Mouse (Mus musculus): ENCODE measurements at regions not wholly inside any gene's neighbourhood (a gene's known extent, or its start where the extent isn't known, plus 50 kb on each side); places are given as distances from the start of the nearest gene placed in this dataset.
"Not testable (repeated sequence)": the region's sequence is repeated elsewhere in the genome, so short reads cannot be mapped to it uniquely, and the experiment has no call there.

DNA sequence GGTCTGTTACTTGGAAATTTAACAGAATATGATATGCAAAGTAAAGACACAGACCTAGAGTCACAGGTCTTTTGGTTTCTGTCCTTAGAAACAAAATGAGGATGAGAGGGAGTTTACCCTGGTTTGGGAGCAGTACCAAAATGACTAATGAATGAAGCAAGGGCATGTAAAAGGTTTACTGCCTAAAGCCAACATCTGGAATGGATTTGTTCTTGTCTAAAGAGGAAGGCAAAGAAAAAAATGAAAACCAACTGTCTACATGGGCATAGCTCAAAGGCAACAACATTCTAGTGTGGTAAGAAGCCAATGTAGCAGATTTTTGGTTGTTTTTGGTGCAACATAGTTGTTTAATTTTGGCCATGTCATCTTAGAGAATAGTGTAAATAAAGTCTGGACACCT lies 203.5 kb upstream of the Diaph2 start:
- CTCF ChIA-PET = no interaction called here
- POLR2A ChIA-PET = no interaction called here

DNA sequence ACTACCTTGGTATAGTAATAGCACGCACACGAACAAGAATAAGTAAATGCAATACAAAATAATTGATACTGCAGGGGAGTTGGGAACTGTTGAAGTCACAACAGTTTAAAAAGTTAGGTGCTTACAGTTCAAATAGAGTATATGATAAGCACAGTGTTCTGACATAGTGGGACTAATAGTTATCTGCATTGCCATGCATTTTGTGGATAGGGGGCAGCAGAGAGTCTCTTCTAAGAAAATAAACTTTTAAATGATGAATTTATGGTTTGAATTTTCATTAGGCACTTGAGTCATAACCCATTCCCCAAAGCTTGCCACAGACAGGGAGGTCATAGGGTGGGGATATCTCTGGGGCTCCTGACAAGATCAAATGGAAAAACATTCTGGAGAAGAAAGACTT lies 201.9 kb upstream of the Diaph2 start:
- ChIA-PET CTCF (interaction anchor here in 1 of 4 experiments (0.7 kb wide), 1 partner anchor 26 kb away, joined by 5 read pairs; no protein-coding TSS in a partner anchor), POLR2A (no interaction called here)

- CTCF ChIA-PET = no interaction called here
- POLR2A ChIA-PET = no interaction called here
Measured at GRCm38 (mm10) chrX:129556001-129556400, 193.5 kb upstream of the Diaph2 start.

DNA sequence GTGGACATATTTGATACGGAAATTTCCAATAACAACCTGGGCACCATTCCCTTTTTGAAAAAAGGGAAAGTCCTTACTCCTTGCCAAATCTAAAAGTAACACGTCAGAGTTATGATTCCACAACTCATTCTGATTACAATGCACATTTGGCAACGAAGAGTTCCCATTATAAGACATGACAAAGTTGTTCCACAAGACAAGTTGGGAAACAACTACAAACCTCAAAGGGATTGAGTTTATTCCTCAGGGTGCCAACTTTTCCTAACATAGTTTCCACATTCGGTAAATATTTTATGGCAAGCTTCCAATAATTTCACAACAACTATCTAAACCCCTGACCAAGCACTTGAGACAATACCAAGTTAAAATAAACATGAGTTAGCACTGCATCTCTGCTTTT lies 150.1 kb upstream of the Diaph2 start:
- CTCF ChIA-PET = no interaction called here
- POLR2A ChIA-PET = no interaction called here

- POLR2A ChIA-PET = no interaction called here
- CTCF ChIA-PET = no interaction called here
Measured at GRCm38 (mm10) chrX:129607842-129608241, 141.7 kb upstream of the Diaph2 start.

- POLR2A ChIA-PET, CTCF ChIA-PET: not testable (repeated sequence)
Measured at GRCm38 (mm10) chrX:129611500-129611899, 138.0 kb upstream of the Diaph2 start.

GRCm38 (mm10) chrX:129637016-129637415 lies 112.5 kb upstream of the Diaph2 start:
- ChIA-PET POLR2A (no interaction called here), CTCF (no interaction called here)

DNA sequence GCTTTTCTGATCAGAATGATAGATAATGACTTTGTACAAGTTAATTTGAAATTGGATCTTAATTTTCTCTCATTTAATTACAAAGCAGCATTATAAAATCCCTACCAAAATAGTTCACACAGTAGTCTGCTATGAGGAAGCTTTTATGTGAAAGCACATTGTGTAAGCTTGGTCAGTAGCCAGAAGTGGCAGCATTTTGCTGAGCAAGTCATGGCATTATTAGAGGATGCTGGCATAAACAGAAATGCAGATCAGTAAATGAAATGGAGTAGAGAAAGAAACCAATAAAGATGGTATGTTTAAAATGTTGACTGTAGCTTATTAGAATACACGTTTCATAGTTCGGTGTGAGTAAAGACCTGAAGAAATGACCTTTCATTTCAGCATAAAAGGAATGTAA lies 104.4 kb upstream of the Diaph2 start:
- POLR2A ChIA-PET = no interaction called here
- CTCF ChIA-PET = no interaction called here

DNA sequence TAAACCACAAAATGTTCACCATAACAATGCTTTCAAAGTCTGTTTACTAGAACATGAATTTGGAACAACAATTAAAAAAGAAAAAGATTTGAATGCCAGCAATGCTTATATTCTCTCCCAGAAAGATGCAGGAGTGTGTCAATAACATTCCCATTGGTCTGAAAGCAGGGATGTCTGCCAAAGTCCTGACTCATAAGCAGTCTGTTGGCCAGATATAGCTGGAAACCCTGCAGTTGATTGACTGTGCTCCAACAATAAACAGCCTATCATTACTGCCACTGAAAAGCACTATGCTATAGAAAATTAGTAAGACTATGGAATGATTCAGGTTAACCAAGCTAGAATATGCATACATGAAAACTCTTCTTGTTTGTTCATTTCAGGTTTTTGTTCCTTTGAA lies 92.6 kb upstream of the Diaph2 start:
- ChIA-PET CTCF (no interaction called here), POLR2A (no interaction called here)

DNA sequence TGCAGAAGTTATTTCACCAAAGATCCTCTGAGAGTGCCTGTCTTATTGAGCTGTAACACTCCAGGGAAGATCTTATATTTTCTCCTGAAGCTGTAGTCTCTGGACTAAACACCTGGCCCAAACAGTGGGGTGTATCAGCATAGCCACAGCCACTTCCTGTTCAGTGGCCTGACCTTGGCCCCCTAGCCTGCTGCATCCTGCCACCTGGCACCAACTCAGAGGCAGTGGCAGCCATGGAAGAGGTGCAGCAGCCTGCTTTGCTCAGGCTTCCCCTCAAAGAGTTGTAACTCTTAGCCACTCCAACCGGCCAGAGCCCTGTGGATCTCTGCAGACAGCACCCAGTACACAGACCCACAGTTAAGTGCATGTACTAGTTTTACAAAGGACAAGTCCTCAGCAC lies 58.9 kb upstream of the Diaph2 start:
- ChIA-PET CTCF (no interaction called here), POLR2A (no interaction called here)
